Mouse (Mus musculus) layer of hippocampus, postnatal 10 days (tissue): ENCODE data around the gene Micu2. TPM values are rescaled to one million over a fixed set of nuclear protein-coding genes. Genes with fewer than 3 reads are reported as not detected.
A peak's percentile ranks its signal among the peaks of the same experiment; 100 is the strongest.

ENCODE experiments used
- DNase-seq, 2 experiments: peaks; one replicate each; pipeline ENCODE4 v3.0.0; 2021; ENCODE audit warnings: low spot score in 2 of 2
- long read RNA-seq: library from polyadenylated mRNA; stranded (forward); transcript quantifications from one replicate; pipeline ENCODE4 v2.0.0, GENCODE M21; 2023
- total RNA-seq, 2 experiments: library from RNA; stranded (reverse); gene quantifications; 2 replicates each; pipeline ENCODE4 v1.2.3; 2021

The Micu2 gene
- 10 to 100 TPM; 33.5 to 34.4 TPM for total RNA-seq
- long read RNA-seq, transcript Micu2-201 (12 exons, 2,329 nt): major isoform, 26 of 36 reads
- long read RNA-seq, partial matches to known transcripts: 4 of 36 reads
- long read RNA-seq, other reads (novel, unspliced or antisense): 6 of 36 reads

GRCm38 (mm10) chr14:57998526-57999401, at the start of gene Micu2:
Gene Micu2 (minus strand): TSS chr14:57999262.
- DNase-seq: peak; percentile 82 to 86

GRCm38 (mm10) chr14:58046639-58047284, 47.7 kb upstream of the Micu2 start:
- no peak for DNase-seq

GRCm38 (mm10) chr14:58036174-58036573, 37.1 kb upstream of the Micu2 start:
- no peak for DNase-seq

- peak; percentile 79 to 82 for DNase-seq
Observed at GRCm38 (mm10) chr14:58034567-58034966, 35.5 kb upstream of the Micu2 start.

GRCm38 (mm10) chr14:58018869-58019268, 19.8 kb upstream of the Micu2 start:
- DNase-seq: no peak

GRCm38 (mm10) chr14:58003852-58004251, 4.8 kb upstream of the Micu2 start:
- DNase-seq: no peak

GRCm38 (mm10) chr14:58002161-58002560, 3.1 kb upstream of the Micu2 start:
- no peak for DNase-seq

GRCm38 (mm10) chr14:57999402-57999734, 306 bp upstream of the Micu2 start:
- no peak for DNase-seq

GRCm38 (mm10) chr14:57997431-57997830, 1.6 kb downstream of the Micu2 start:
- no peak for DNase-seq

GRCm38 (mm10) chr14:57996210-57996609, 2.9 kb downstream of the Micu2 start:
- no peak for DNase-seq

- DNase-seq: no peak
Observed at GRCm38 (mm10) chr14:57991761-57992160, 7.3 kb downstream of the Micu2 start.

GRCm38 (mm10) chr14:57989162-57989561, 9.9 kb downstream of the Micu2 start:
- no peak for DNase-seq

- no peak for DNase-seq
Observed at GRCm38 (mm10) chr14:57985780-57986179, 13.3 kb downstream of the Micu2 start.

- no peak for DNase-seq
Observed at GRCm38 (mm10) chr14:57982450-57982849, 16.6 kb downstream of the Micu2 start.

- DNase-seq: no peak
Observed at GRCm38 (mm10) chr14:57981720-57982418, 17.2 kb downstream of the Micu2 start.

- DNase-seq: no peak
Observed at GRCm38 (mm10) chr14:57980776-57981175, 18.3 kb downstream of the Micu2 start.

- no peak for DNase-seq
Observed at GRCm38 (mm10) chr14:57980179-57980578, 18.9 kb downstream of the Micu2 start.

GRCm38 (mm10) chr14:57978144-57978543, 20.9 kb downstream of the Micu2 start:
- DNase-seq: no peak

GRCm38 (mm10) chr14:57975656-57976055, 23.4 kb downstream of the Micu2 start:
- DNase-seq: no peak

GRCm38 (mm10) chr14:57971986-57972525, 27.0 kb downstream of the Micu2 start:
- no peak for DNase-seq

- no peak for DNase-seq
Observed at GRCm38 (mm10) chr14:57968873-57969272, 30.2 kb downstream of the Micu2 start.
